Mouse (Mus musculus) embryonic fibroblast, embryonic 13.5 days (primary cell): ENCODE data around the gene Katnb1.

ENCODE experiments used
- CTCF ChIP-seq: IDR thresholded peaks from 2 replicates; pipeline ENCODE4 v1.5.1; 2011; ENCODE audit warnings: mild to moderate bottlenecking, control low read depth, low read length, moderate library complexity, borderline replicate concordance; ENCODE audit not compliant: insufficient read depth
- POLR2A ChIP-seq: IDR thresholded peaks from 2 replicates; pipeline ENCODE4 v1.6.1; 2011; ENCODE audit warnings: low read depth, mild to moderate bottlenecking, control low read depth, low read length, moderate library complexity

DNA sequence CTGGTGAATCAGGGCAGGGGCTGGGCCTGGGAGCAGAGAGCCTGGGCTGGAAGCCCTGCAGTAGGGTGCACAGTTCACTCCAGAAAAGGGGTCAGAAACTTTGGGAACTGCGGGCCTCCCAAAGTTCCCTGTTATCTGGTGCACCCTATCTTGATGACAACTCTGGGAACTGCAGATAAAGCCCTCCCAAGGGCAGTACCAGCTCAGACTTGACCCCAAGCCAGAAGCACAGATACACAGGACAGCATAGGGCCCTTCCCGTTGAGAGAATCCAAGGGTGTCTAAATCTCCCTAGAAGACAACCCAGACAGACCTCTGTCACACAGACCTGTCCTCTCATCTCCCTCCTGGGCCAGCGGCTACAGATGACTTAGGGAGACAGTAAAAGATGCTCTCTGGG lies 69.6 kb downstream of the Katnb1 start:
- TF ChIP-seq CTCF, result no peak
- TF ChIP-seq POLR2A, result no peak
